ENCODE assay signal across 28 mouse cellular contexts in genomic region chr2:29703104-29704081, GRCm38 (mm10). TPM values are rescaled to one million over a fixed set of nuclear protein-coding genes. Genes with fewer than 3 reads are reported as not detected.
DNase-seq lines count a peak whose midpoint lies in the region; ATAC-seq and TF ChIP-seq lines count a peak whose summit lies in the region.
"Had no signal": no experiment of that assay in that cellular context is flagged by ENCODE, and none has a peak within 500 bp of the region (broad histone marks: within the 10 kb centered on the region; RNA-seq: fewer than 3 reads in every experiment).

No protein-coding gene starts in this region.

- peak overlapping the region; percentile 20; the same call in 1 of the 2 replicates for H3K4me2 ChIP-seq in liver, embryonic 15.5 days
- H3K4me2 ChIP-seq: forebrain, embryonic 15.5 days; heart, embryonic 15.5 days; limb, embryonic 15.5 days had no signal

- TF ChIP-seq POLR2A in kidney, adult 2 months (IDR thresholded peaks at IDR 0.05; ENCODE audit: low read depth, low read length) = no peak

- no peak overlapping the region for H3K9ac ChIP-seq in liver, embryonic 15.5 days
- H3K9ac ChIP-seq: forebrain, embryonic 15.5 days; heart, embryonic 15.5 days; limb, embryonic 15.5 days had no signal

- no peaks in the 10 kb centered on the region for H3K36me3 ChIP-seq in kidney, adult 2 months (ENCODE audit: control insufficient read depth, insufficient read depth, low read length)
- peaks cover 83% of the 10 kb centered on the region for H3K36me3 ChIP-seq in liver, embryonic 15.5 days (replicated peaks)

- no peaks in the 10 kb centered on the region for H3K27me3 ChIP-seq in kidney, adult 2 months (replicated peaks; ENCODE audit: control insufficient read depth, insufficient read depth, low read length)
- no peaks in the 10 kb centered on the region for H3K27me3 ChIP-seq in liver, embryonic 15.5 days
- H3K27me3 ChIP-seq: forebrain, embryonic 15.5 days; heart, embryonic 15.5 days; limb, embryonic 15.5 days had no signal

- intact Hi-C loops in left cerebral cortex, postnatal 25 days (cut with DNase I) = no loop called here

- no peaks in the 10 kb centered on the region for H3K9me3 ChIP-seq in liver, embryonic 15.5 days (replicated peaks)
- H3K9me3 ChIP-seq: embryonic facial prominence, embryonic 10.5 days; forebrain, embryonic 15.5 days; G1E; heart, embryonic 15.5 days; hindbrain, embryonic 10.5 days; limb, embryonic 15.5 days had no signal

- H3K27ac ChIP-seq in kidney, adult 2 months (ENCODE audit: insufficient read depth, low read depth, low read length) = no peak overlapping the region
- H3K27ac ChIP-seq in liver, embryonic 15.5 days (replicated peaks) = peak overlapping the region; percentile 33; the same call in 1 of the 2 replicates
- H3K27ac ChIP-seq: embryonic facial prominence, embryonic 10.5 days; forebrain, embryonic 15.5 days; heart, embryonic 15.5 days; hindbrain, embryonic 10.5 days; left cerebral cortex, adult 2 months; limb, embryonic 15.5 days had no signal

- peak; percentile 43 for DNase-seq in kidney, adult 2 months
- DNase-seq in kidney, postnatal 25 days = no peak
- DNase-seq in 3134 (ENCODE audit: extremely low read depth, insufficient read length, low spot score) (peak; percentile 65), NIH3T3 (ENCODE audit: low read depth) (peak; percentile 73)
- DNase-seq in cerebellum, adult 11-12 months = no peak
- DNase-seq in left cerebral cortex, postnatal 25 days (ENCODE audit: low spot score in 2 of 2) = no peak
- DNase-seq in embryo, embryonic 10.5 days (ENCODE audit: low spot score) = no peak
- DNase-seq: adrenal gland, adult 8-10 months; cerebellum, adult 18-20 months; cerebellum, postnatal 36 days; midbrain, embryonic 14.5 days; spleen, adult 18-20 months had no signal

- ATAC-seq in liver, embryonic 15.5 days (ENCODE audit: insufficient read depth) = peak; percentile 79
- ATAC-seq: forebrain, embryonic 15.5 days had no signal

- WGBS in kidney, adult 2 months = 90% methylated on average over 9 of the region's 9 CpGs
- 59% methylated on average over 9 of the region's 9 CpGs for WGBS in liver, embryonic 15.5 days (ENCODE audit: insufficient replicate concordance)

- TF ChIP-seq CTCF in kidney, adult 2 months (conservative IDR thresholded peaks at IDR 0.05; ENCODE audit: insufficient read depth, insufficient read length, low read depth, low read length) = no peak

- H3K4me3 ChIP-seq in kidney, adult 2 months (ENCODE audit: insufficient read depth, low read depth, low read length) = no peak overlapping the region
- no peak overlapping the region for H3K4me3 ChIP-seq in liver, embryonic 15.5 days (replicated peaks)
- H3K4me3 ChIP-seq: embryonic facial prominence, embryonic 10.5 days; erythroblast, embryonic 14.5 days; forebrain, embryonic 15.5 days; heart, embryonic 15.5 days; hindbrain, embryonic 10.5 days; left cerebral cortex, adult 2 months; limb, embryonic 15.5 days had no signal

- H3K4me1 ChIP-seq in kidney, adult 2 months (ENCODE audit: control insufficient read depth, insufficient read depth, low read length) = no peaks in the 10 kb centered on the region
- peaks cover 23% of the 10 kb centered on the region for H3K4me1 ChIP-seq in liver, embryonic 15.5 days (replicated peaks)
- H3K4me1 ChIP-seq: embryonic facial prominence, embryonic 10.5 days; forebrain, embryonic 15.5 days; heart, embryonic 15.5 days; hindbrain, embryonic 10.5 days; limb, embryonic 15.5 days had no signal

RNA-seq across cellular contexts. Expression of gene Gm13420, which starts 48.1 kb away (rescaled TPM):
- polyA plus RNA-seq in kidney, adult 2 months (2012; rRNA removed) = 6.1 and 9.4 TPM in 2 replicates
- polyA plus RNA-seq in liver, embryonic 15.5 days (2015; fragmentation: Nextera tagmentation; extraction: Ambion mirVana) = 0.41 and 0.44 TPM in 2 replicates
- 1 to 10 TPM; 1.9 to 2.2 TPM for total RNA-seq in left cerebral cortex, postnatal 25 days (2021)
- total RNA-seq: G1E; heart, adult 18-20 months; megakaryocyte, adult 5-6 weeks; neutrophil, adult 5-6 weeks had no signal
- polyA plus RNA-seq: embryonic facial prominence, embryonic 10.5 days; erythroblast, embryonic 14.5 days; forebrain, embryonic 15.5 days; G1E; heart, embryonic 15.5 days; hindbrain, embryonic 10.5 days; limb, embryonic 15.5 days; midbrain, embryonic 14.5 days; thymus, postnatal 0 days had no signal

RNA-seq across cellular contexts. Expression of gene Gm13547, which starts 55.7 kb away (rescaled TPM):
- polyA plus RNA-seq in kidney, adult 2 months (2012; rRNA removed) = not detected in 2 replicates
- polyA plus RNA-seq in liver, embryonic 15.5 days (2015; fragmentation: Nextera tagmentation; extraction: Ambion mirVana) = not detected in 2 replicates
- not detected for total RNA-seq in left cerebral cortex, postnatal 25 days (2021)
- total RNA-seq: adrenal gland, adult 8-10 months; heart, adult 18-20 months; left cerebral cortex, adult 2 months; megakaryocyte, adult 5-6 weeks had no signal
- polyA plus RNA-seq: brain, embryonic 14.5 days; embryonic facial prominence, embryonic 10.5 days; erythroblast, embryonic 14.5 days; G1E; heart, embryonic 15.5 days; hindbrain, embryonic 10.5 days; kidney, embryonic 16.5 days; midbrain, embryonic 14.5 days; stomach, embryonic 14.5 days; thymus, postnatal 0 days had no signal

Comparison
In these comparisons a context has a peak if more than half of its experiments do, and no peak if none do; other contexts are left out.
1. DNase-seq: peak in kidney, adult 2 months (single experiment), 3134 (single experiment) and NIH3T3 (single experiment); none in kidney, postnatal 25 days (0 of 2), cerebellum, adult 11-12 months (single experiment), left cerebral cortex, postnatal 25 days (0 of 2) and embryo, embryonic 10.5 days (single experiment).